Mouse (Mus musculus) A20 (cell line): ENCODE measurements around the gene Daglb.
"Not testable (repeated sequence)": the region's sequence is repeated elsewhere in the genome, so short reads cannot be mapped to it uniquely, and the experiment has no call there.

ENCODE experiments used
- DNase-seq: peaks from one replicate; pipeline ENCODE4 v3.0.0-alpha.2; 2011; ENCODE audit warnings: low read depth, low spot score

Gene Daglb

DNA sequence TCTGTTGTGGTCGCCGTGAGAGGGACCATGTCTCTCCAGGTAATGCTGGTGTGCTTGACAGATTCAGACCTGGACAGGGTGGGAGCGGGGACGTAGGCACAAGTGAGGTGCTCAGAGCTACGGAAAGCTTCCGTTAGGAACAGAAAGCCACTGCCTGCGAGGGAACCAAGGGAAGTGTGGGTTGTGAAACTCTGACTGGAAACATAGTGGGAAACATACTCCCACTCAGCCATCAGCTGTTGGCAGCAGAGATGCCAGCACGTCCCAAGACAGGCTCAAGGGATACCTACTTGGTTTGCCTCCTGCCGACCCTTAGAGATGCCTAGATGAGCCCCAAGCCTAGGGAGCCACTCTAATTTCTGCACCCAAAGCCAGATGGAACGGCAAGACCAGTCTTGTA, 22.8 kb downstream of the Daglb start:
- DNase-seq, result no peak

DNA sequence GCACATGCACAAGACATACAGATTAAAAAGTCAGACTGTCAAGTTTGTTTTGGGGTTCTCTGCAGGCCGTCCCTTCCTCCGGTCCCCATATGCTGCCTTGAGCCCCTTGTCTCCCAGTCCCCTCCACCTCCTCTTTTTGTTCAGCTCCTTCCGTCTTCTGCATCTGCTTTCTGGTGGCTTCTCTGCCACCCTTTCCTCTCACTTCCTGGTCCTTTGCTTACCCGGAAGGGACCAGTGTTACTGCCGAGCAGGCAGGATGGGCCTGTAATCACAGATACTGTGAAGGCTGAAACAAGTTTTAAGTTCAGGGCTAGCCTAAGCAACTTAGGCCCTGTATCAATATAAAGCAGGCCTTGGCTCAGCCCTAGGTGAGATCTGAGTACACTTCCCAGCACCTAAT, 23.6 kb downstream of the Daglb start:
- no peak for DNase-seq

DNA sequence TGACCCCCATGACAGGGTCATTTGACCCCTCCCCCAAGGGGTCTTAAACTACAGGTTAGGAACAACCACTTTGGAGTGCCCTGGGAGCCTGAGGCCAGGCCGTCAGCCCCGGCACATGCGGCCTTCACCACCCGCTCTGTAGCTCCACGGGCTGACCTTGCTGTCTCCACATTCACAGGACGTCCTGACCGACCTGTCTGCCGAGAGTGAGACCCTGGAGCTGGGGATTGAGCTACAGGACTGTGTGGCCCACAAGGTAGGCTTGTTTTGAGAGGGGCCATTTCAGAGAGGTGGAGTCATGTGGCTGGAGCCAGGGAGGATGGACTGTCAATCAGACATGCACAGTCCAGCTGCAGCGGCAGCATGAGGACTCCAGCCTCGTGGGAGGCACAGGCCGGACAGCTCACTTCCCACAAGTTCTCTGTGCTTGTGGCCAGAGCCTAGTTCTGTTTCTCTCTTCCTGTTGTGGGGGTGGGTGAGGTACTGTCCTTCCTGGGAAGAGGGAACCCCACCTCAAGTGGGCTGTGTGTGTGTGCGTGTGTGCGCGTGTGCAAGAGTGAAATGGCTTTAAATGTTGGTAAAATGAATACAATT, 25.5 kb downstream of the Daglb start:
- DNase-seq, result no peak

DNA sequence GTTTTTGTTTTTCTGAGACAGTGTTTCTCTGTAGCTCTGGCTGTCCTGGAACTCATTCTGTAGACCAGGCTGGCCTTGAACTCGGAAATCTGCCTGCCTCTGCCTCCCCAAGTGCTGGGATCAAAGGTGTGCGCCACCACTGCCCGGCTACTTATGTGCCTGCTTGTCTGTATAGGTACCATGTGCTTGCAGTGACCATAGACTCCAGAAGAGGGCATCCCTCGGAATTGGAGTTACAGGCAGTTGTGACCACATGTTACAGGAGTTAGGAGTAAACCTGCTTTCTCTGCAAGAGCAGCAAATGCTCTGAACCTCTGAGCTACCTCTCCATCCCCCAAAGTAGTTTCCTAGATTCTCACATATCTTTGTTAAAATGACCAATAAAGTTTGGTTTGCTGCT, 27.4 kb downstream of the Daglb start:
- DNase-seq, result peak; percentile 26

DNA sequence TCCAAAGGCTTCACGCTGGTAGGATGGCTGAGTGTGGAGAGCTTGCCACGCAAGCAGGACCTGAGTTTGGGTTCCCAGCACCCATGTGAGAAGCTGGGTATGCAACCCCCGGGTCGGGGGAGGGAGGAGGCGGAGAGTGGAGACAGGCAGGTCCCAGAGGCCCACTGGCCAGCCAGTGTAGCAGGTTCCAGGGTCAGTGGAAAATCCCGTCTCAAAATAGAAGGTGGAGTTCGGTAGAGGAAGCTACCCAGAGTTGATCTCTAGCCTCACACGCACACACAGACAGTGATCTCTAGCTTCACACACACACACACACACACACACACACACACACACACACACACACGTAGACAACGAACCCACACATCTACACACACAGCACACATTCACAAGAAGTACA, 28.8 kb downstream of the Daglb start:
- DNase-seq, result no peak

DNA sequence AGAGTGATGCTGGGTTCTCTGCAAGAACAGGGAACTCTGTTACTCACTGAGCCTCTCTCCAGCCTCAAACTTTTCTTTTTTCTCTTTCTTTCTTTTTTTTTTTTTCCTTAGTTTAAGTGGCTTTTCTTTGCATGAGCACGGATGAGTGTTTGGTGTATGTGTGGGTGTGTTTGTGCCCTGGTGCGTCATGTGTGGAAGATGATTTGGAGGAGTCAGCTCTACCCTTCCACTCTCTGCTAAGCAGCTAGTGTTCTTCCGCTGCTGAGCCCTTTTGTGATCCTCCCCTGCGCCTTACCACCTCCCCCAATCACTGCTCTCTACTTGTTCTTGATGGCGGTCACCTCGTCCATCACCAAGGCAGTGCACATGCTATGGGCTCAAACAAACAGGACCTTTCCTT, 31.3 kb downstream of the Daglb start:
- DNase-seq, result no peak

DNA sequence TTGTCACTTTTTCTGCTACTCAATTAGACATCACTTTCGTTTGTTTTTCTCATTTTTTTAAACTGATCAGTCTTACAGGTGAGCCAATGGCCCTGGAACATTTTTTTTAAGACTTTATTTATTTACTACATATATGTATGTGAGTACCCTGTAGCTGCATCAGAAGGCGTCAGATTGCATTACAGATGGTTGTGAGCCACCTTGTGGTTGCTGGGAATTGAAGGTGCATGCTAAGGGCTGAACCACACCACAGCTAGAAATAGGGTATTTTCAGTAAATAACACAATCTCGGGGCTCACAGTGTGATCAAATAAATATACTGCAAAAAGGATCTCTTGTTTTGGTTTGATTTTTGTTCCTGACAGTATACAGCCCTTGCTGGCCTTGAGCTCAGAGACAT, 33.1 kb downstream of the Daglb start:
- no peak for DNase-seq

DNA sequence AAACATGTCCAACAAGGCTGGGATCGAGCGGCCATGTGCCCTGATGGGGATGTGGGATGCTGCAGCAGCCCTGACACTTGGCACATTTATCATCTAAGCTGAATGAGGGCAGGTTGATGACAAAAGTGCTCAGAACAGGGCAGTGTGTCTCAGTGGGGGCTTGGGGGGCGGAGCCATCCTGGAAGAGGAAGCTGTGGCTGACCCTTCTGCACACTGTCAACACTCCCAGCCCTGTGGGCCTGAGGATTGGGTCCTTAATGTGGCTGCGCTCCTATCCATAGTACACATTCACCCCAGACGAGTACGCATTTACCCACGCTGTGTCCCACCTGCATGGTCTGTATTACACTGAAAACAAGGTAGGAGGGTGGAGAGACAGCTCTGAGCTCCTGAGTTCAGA, 34.8 kb downstream of the Daglb start:
- DNase-seq, result no peak

DNA sequence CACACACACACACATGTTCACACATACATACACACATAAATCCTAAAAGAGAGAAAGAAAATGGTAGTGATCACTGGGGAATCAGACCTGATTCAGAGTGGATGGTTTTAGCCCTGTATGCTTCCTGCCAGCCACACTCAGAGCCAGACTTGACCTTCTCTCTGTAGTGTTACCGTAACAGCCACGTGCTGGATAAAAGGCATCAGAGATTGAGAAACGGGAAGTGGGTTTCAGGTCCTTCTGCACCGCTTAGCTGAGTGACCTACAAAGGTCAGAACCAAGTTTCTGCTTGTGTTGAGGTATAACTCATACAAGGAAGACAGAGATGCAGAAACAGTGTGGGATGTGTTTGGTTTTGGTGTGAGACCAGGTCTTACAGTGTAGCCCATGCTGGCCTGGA, 35.3 kb downstream of the Daglb start:
- DNase-seq, result peak; percentile 17

DNA sequence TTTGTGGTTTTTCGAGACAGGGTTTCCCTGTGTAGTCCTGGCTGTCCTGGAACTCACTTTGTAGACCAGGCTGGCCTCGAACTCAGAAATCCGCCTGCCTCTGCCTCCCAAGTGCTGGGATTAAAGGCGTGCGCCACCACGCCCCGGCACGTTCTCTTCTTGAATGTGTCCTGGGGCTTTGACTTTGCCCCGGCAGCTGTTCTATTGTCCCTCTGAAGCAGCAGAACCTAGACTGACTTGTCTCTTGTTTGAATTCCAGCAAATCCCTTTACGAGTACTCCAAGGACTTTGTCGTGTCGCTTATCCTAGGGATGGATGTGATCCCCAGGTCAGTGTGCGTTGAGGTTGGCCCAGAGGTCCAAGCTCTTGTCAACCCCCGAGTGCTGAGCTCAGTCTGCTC, 36.3 kb downstream of the Daglb start:
- not testable (repeated sequence) for DNase-seq

DNA sequence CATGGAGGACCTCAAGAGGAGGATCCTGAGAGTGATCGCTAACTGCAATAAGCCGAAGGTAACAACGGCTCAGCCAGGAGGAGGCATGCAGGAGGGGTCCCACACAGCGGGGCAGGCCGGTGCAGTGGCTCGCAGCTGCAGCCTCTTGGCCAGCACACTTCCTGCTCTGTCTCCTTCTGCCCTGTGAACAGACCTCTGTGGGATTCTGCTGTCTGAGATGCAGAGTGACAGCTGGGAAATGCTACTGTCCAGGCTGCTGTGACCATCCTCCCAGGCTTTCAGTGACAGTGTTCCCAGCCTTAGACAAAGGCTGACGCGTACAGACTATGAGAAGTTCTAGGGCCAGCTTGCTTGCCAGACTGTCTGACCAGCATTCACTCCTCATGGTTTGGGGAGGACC, 36.8 kb downstream of the Daglb start:
- DNase-seq, result no peak

DNA sequence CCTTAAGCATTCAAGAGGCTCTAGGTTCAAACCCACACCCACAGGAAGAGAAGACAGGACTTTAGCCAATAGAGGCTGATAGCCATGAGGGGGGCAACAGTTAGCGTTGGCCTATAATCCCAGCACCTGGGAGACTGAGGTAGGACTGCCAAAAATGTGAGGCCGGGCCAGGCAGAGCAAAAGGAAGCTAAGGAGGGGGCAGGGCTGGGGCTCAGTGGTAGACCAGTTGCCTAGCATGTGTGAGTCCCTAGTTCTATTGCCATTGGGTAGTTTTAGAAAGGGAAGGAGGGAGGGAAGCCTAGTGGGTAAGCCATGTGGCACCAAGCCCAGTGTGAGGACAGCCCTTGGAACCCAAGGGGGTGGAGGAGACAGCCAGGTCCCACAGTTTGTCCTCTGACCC, 37.3 kb downstream of the Daglb start:
- no peak for DNase-seq

DNA sequence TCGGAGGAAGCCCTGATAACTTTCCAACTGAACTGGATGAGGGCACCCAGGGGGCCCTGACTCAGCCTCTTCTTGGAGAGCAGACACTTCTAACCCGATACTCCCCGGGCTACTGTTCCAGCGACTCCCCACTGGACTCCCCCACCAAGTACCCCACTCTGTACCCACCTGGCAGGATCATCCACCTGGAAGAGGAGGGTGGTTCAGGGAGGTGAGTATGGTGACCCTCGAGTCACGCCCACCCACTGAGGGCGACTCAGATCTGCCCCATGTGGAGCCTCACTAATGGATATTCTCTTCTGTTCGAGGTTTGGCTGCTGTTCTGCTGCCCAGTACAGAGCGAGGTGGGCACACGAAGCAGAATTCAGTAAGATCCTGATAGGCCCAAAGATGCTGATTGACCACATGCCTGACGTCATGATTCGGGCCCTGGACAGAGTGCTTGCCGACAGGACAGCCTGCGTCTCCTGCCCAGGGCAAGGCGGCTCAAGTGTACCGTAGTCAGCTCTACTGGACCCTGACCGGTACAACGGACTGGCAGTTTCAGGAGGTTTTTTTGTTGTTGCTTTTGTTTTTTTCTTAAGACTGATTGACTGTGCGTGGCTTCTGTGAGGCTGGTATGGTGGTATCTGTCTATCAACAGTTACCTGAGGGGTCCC, 38.6 kb downstream of the Daglb start:
- DNase-seq, result no peak

DNA sequence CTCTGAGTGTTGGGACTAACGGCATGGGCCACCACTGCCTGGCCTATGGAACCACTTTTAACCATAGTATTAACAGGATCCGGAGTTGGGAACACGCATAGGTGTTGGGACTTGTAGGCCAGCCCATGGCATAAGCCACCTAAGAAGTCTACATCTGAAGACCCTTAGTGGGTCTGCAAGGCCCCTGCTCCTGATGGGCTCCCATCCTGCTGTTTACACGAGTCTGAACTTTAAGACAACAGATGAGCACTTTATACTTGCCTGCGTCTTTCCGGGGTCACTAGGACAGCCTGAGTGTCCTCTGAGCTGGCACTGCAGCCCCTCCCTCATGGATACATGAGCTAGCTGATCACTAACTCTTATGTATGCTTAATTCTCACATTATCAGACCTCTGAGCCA, 39.4 kb downstream of the Daglb start:
- no peak for DNase-seq

DNA sequence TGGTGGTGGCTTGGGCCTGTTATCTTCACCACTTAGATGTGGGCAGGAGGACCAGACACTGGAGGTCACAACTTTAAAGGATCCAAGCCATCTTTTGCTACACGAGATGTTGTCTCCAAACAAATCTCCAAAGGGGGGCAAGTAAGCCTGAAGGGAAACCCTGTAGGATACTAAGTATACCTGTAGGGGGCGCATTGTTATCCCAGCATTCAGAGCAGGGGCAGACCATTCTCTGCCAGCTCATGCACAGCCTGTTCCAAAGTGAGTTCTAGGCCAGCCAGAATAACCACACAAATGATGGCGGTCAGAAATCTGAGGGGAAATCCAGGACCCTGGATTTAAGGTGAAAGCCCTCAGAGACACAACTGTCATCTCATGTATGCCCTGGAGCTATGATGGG, 40.1 kb downstream of the Daglb start:
- DNase-seq, result peak; percentile 52

DNA sequence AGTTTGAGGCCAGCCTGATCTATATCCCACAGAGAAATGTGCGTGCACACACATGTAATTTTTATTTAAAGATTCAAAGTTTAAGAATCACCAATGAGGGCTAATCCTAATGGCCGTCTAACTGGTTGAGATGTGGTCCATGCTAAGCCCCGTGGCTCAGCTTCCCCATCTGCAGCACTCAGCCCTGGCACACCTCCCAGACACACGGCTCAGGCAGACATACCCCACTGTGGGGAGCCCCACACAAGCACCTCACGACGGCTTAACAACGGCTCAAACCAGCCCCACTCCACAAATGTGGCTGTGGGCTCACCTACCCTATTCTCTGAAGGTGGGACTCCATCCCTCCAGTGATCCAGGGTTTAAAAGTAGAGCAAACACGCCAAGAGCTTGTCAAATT, 40.7 kb downstream of the Daglb start:
- no peak for DNase-seq

DNA sequence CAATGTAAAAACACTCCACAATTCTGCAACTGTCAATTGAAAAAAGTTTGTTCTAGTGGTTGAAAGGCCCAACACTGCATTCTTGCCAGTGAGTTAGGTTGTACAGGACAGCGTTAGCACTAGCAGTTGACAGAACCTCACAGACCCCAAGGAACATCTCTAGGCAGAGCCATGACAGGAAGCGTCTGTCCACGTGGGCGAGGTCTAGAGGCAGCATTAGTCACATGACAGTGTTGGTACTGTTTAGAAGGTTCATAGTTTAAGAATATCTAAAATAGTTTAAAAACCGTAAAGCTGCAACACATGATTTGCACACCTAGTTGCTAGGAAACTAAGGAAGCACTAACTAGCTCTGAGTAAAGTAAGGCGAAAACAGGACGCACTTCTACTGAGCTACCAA, 41.2 kb downstream of the Daglb start:
- no peak for DNase-seq

DNA sequence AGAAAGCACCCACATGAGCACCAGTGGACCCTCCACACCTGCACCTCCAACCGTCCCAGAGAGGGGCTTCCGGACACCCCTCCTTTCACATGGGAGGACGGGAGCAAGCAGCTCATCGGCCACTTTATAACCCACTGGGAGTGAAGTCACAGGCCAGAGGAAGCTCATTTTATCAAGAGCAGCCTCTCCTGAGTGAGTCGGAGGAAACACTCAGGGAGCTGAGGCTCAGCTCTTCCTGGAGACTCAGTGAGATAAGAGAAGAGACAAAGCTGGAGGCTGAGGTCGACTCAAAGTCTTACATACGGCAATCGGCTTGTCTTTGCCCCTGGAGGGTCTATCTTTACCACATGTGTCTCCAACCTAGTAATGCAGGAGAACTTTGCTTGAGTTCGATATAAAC, 44.9 kb downstream of the Daglb start:
- DNase-seq, result no peak

DNA sequence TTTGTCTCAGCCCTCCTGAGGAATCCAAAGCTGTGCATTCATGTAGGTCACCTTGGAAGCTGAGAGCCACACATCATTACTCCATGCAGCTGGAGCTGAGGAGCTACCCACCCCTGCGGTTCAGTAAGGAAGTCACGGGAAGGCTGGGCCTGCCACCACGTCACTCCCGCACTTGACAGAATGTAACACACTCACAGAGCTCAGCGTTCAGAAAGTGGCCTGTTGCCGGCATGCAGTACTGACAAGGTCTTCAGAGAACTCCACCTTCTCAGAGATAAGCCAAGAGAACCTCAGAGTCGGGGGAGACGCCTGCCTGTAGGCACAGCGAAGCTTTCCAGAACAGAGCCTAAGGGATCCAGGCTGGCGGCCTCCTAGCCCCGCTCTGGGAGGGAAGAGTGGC, 45.4 kb downstream of the Daglb start:
- DNase-seq, result no peak

DNA sequence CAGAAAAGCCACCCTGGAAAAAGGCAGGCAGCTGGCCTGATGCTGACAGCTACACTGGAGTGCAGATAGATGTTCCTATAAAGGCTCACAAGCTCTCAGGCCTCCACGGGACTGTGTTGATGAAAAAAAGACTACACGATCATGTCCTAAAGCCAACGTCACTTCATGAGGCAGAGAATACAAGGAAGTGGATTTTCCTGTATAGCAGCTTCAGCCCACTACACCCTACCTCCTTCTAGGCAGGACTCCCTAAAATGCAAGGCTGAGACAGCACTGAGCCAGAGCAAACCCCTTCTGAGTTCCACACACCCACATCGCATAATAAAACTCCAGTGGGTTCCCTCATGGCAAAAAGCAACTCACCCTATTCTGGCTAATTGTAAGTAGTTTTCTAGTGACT, 47.2 kb downstream of the Daglb start:
- DNase-seq, result no peak

DNA sequence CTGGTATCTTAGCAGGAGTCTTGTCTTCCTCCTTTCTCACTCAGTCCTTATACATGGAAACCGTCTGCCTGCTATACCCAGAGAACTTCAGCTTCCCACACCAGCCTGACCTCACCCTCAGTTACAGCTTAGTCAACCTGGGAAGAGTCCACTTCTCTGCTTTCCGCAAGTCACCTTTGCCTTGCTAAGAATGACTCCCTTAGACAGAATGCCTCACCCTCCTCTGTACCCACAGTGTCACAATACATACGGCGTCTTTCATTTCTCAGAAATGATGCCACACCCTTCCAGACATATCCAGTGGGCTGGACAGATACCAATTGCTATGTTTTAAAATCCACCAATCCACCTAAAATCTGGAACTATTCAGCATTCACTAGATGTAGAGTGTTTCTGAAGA, 47.9 kb downstream of the Daglb start:
- no peak for DNase-seq

DNA sequence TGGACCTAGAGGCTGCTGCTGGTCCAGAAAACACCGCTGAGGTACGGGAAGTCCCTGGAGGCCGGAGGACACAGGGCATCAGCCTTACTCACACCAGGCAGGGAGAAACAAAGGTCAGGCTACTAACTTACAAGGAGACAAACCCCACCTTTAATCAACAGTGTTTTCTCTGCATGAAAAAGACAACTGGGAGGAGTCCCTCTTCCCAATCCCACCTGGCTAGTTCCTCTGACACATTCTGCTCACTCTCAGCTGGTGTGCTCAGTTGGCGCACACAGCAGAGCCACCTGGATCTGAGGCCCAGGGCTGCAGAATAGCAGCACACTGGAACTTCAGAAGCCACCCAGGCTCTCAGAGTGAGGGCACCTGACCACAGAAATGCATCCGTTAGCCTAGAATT, 50.5 kb downstream of the Daglb start:
- no peak for DNase-seq

DNA sequence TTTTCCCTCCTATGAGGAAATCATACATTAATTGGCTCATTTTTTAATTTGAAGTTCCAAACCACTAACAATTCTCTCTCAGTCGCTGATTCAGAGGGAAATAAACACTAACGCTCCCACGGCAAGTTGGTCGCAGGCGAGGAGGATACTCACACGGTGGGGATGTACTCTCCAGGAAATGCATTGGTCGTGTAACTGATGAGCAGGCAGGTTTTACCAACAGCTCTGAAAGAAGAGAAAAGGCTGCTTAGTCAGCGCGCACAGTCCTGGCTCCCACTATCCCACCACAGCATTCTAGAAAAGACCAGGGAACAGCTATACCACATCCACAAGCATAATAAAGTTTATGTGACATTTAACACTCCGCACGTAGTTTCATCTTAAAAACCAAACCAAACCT, 52.6 kb downstream of the Daglb start:
- no peak for DNase-seq

DNA sequence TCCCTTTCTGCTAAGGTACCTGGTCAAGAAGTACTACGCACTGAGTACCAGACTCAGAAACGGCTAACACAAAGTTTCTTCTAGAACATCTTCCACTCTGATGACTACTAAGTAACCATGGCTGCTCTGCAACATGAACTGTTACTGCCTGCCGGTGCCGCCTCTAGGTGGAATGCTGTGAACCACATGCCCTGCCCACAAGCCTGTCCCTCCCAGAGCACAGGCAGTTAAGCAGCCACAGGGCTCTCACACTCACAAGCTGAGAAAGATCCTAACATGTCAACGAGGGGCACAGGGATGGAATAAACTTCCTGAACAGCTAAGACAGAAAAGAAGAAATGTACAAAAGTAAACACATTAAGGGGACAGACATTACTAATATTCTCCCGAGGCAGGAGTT, 53.1 kb downstream of the Daglb start:
- DNase-seq, result no peak
